Mouse (Mus musculus) embryonic facial prominence, embryonic 15.5 days (tissue): ENCODE measurements around the gene Trpm4. TPM values are rescaled to one million over a fixed set of nuclear protein-coding genes. Genes with fewer than 3 reads are reported as not detected.
A peak's percentile ranks its signal among the peaks of the same experiment; 100 is the strongest.
"Not testable (repeated sequence)": the region's sequence is repeated elsewhere in the genome, so short reads cannot be mapped to it uniquely, and the experiment has no call there.

Experiments
- ATAC-seq: fragments of 200-750 bp; cut with Nextera tagmentation; 2 replicates; pipeline ENCODE4 v1.8.0; 2017; ENCODE audit warnings: low read depth, moderate TSS enrichment; ENCODE audit not compliant: insufficient number of reproducible peaks, low FRiP score, low TSS enrichment
- H3K27ac ChIP-seq: fragments of 300-500 bp; sonication (generic); replicated peaks from 2 replicates; pipeline ENCODE4 v1.5.1; 2015; ENCODE audit warnings: mild to moderate bottlenecking, inconsistent platforms
- H3K27me3 ChIP-seq: fragments of 300-500 bp; sonication (generic); 2 replicates; pipeline ENCODE4 v1.6.1; 2015; ENCODE audit warnings: inconsistent platforms
- H3K36me3 ChIP-seq: fragments of 300-500 bp; sonication (generic); 2 replicates; pipeline ENCODE4 v1.6.1; 2015; ENCODE audit warnings: mild to moderate bottlenecking, inconsistent platforms
- H3K4me1 ChIP-seq: fragments of 300-500 bp; sonication (generic); 2 replicates; pipeline ENCODE4 v1.6.1; 2015; ENCODE audit warnings: inconsistent platforms
- H3K4me2 ChIP-seq: fragments of 300-500 bp; sonication (generic); replicated peaks from 2 replicates; pipeline ENCODE4 v1.6.1; 2015; ENCODE audit warnings: mild to moderate bottlenecking, inconsistent platforms
- H3K4me3 ChIP-seq: fragments of 300-500 bp; sonication (generic); replicated peaks from 2 replicates; pipeline ENCODE4 v1.5.1; 2015; ENCODE audit warnings: mild to moderate bottlenecking, inconsistent platforms
- H3K9ac ChIP-seq: fragments of 300-500 bp; sonication (generic); 2 replicates; pipeline ENCODE4 v1.6.1; 2015; ENCODE audit warnings: inconsistent platforms
- H3K9me3 ChIP-seq: fragments of 300-500 bp; sonication (generic); replicated peaks from 2 replicates; pipeline ENCODE4 v1.6.1; 2016; ENCODE audit warnings: inconsistent platforms
- WGBS: fragments of 180-500 bp; shearing (Covaris S2); methylation state at CpG from one replicate; pipeline ENCODE4 v1.1.7; 2015; 5-methylcytosine and 5-hydroxymethylcytosine counted together
- polyA plus RNA-seq: library from polyadenylated mRNA; unstranded; fragments of >200 nt; fragmentation: Nextera tagmentation; extraction: Ambion mirVana; gene quantifications from 2 replicates; pipeline ENCODE4 v1.2.1, GENCODE M21; 2015

Trpm4 gene
- polyA plus RNA-seq, 1 experiment from 2014 or later = 23.9 TPM

DNA sequence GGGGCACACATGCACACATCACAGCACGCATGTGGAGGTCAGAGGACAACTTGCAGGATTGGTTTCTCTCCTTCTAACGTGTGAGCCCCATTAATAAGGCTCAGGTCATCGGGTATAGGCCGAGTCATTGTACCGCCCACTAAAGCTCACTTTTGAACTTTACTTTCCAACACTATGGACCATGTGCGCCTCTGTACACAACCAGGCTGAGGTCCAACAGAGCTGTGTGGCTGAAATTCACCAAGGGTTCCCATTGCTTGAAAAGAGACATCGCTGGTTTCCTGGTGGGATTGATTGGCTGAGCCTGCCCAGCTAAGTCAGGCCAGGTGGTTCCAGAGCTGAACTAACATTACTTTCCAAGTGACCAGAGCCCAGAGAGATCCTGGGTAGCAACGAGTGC is 59.9 kb downstream of the Trpm4 start:
- ATAC-seq = no peak

DNA sequence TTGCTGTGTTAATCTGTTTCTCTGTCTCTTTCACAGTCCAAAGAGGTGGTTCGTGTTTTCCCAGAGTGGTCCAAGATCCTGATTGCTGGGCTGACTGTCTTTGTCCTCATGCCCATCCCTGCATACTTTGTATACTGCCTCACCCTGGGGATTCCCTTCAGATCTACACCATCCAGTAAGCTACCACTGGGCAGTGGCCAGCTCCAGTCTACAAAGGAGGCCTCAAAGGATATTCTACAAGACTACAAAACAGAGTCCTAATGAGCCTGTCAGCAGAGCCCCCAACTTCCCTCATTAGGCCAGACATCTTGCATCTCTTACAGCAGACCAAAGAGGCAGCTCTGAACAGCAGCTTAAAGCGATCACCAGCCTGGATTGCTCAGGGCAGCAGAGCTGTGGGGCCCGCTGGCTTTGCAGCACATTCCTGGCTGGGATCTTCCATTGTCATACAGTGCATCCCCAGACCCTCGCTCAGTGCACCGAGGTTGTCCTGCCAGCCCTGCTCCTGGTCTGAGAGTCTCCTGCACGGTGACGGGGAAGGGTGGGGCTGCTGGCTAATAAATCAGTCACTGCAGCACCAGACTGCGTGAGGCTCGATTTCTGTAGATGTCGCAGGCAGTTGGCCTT is 60.7 kb downstream of the Trpm4 start:
- 66% methylated on average over 10 of the region's 10 CpGs for WGBS
- Histone ChIP-seq H3K4me1 (peaks cover 3% of the 10 kb centered on the region; the same call in 1 of the 2 replicates), H3K9me3 (no peaks in the 10 kb centered on the region), H3K27me3 (peaks cover 11% of the 10 kb centered on the region; the same call in 1 of the 2 replicates), H3K9ac (no peak overlapping the region), H3K4me3 (no peak overlapping the region), H3K27ac (no peak overlapping the region), H3K36me3 (no peaks in the 10 kb centered on the region), H3K4me2 (no peak overlapping the region)
- no peak for ATAC-seq

More for the DNA sequence above, 59.9 kb downstream of the Trpm4 start:
- H3K27me3 ChIP-seq = 0 out of 2 replicates have a peak, but pooled peaks cover 8% of the 10 kb centered on the region
- 86% methylated on average over 8 of the region's 8 CpGs for WGBS
- H3K4me3 ChIP-seq = no peak overlapping the region
- no peak overlapping the region for H3K27ac ChIP-seq
- no peak overlapping the region for H3K4me2 ChIP-seq
- H3K9me3 ChIP-seq = no peaks in the 10 kb centered on the region
- peaks cover 3% of the 10 kb centered on the region; the same call in 1 of the 2 replicates for H3K4me1 ChIP-seq
- no peaks in the 10 kb centered on the region for H3K36me3 ChIP-seq
- no peak overlapping the region for H3K9ac ChIP-seq

DNA sequence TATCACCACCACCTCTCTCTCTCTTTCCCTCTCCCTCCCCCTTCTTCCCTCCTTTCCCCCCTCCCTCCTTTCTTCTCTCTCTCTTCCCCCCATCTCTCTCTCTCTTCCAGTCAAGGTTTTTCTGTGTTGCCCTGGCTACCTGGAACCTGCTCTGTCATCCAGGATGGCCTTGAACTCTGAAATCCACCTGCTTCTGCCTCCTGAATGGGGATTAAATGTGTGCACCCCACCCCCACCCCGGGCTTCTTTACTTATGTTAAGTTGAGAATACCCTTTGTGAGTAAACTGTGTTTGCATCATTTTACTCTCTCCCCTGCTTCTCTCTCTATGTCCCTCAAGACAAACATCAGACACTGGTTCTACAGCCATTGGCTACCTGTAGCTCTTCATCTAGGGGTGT is 68.1 kb downstream of the Trpm4 start:
- Histone ChIP-seq H3K27ac (no peak overlapping the region), H3K36me3 (no peaks in the 10 kb centered on the region), H3K4me2 (no peak overlapping the region), H3K4me3 (no peak overlapping the region), H3K4me1 (peaks cover 6% of the 10 kb centered on the region; the same call in 1 of the 2 replicates), H3K9me3 (no peaks in the 10 kb centered on the region), H3K9ac (no peak overlapping the region), H3K27me3 (peaks cover 4% of the 10 kb centered on the region; the same call in 1 of the 2 replicates)
- ATAC-seq = no peak
- 71% methylated on average over 1 of the region's 1 CpGs for WGBS

DNA sequence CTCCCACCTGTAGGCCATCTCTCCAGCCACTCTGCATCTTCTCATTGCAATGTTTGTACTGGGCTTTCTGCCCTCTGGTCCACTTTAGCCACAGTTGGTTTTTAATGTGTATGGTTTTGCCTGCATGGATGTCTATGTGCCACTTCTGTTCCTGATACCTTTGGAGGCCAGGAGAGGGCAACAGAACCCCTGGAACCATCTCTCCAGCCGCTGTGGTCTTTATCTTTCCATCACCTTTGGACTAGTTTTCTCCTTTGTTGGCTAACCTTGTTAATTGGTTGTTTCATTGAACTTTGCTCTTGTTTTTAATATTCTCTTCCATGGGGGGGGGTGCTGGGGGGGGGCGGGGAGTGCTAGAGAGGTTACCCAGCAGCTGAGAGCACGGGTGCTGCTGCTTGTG is 69.2 kb downstream of the Trpm4 start:
- ATAC-seq = no peak
- H3K9ac ChIP-seq = no peak overlapping the region
- H3K36me3 ChIP-seq = no peaks in the 10 kb centered on the region
- H3K4me1 ChIP-seq = peaks cover 6% of the 10 kb centered on the region; the same call in 1 of the 2 replicates
- no peak overlapping the region for H3K4me2 ChIP-seq
- H3K9me3 ChIP-seq = no peaks in the 10 kb centered on the region
- no peak overlapping the region for H3K4me3 ChIP-seq
- WGBS = 82% methylated on average over 3 of the region's 3 CpGs
- no peak overlapping the region for H3K27ac ChIP-seq
- peaks cover 4% of the 10 kb centered on the region; the same call in 1 of the 2 replicates for H3K27me3 ChIP-seq

DNA sequence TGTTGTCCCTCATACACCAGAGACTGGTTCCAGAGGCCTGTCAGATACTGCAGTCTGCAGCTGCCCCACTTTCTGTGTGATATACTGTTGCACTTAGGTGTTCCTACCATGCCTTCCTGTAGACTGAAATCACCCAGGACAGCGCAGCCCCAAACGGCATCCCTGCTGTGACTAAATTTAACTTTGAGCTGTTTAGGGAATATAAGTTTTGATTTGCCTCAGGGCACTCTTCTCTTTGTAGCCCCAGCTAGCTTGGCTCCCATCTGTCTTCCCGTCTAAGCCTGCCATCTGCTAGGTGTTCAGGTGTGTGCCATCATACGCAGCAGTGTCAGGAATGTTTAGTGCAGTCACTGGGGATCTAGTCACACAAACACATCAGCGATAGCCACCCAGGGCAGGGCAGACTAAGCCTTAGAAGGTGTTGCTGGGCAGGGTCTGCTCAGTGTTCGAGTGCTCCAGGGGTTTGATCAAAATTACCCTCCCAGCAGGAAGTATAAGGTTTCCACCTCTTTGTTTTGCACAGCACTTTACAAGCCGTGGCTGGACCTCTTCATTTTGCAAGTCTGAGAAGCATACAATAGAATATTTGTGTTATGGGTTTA is 70.5 kb downstream of the Trpm4 start:
- Histone ChIP-seq H3K4me1 (peaks cover 6% of the 10 kb centered on the region; the same call in 1 of the 2 replicates), H3K9me3 (no peaks in the 10 kb centered on the region), H3K9ac (no peak overlapping the region), H3K4me3 (no peak overlapping the region), H3K27ac (no peak overlapping the region), H3K4me2 (no peak overlapping the region), H3K36me3 (no peaks in the 10 kb centered on the region), H3K27me3 (peaks cover 3% of the 10 kb centered on the region; the same call in 1 of the 2 replicates)
- 31% methylated on average over 7 of the region's 7 CpGs for WGBS
- ATAC-seq = peak; percentile 39; the same call in 1 of the 2 replicates

DNA sequence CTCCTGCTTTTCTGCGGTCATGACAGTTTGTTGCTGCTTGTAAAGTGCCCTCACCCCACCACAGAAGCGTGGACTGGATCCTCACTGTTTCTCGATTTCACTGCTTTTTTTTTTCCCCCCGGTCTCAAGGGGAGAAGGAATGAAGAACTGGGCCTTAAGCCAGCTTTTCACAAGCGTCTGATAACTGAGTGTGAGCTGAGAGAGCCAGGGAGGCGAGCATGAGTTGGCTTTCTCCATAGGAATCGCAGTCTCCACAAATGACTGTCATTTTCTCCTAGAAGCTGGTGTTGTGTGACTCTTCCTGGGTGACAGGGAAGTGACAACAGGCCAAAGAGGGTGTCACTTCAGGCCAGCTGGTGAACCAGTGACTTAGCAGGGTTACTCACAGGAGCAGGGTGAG is 71.3 kb downstream of the Trpm4 start:
- H3K27ac ChIP-seq = no peak overlapping the region
- WGBS = 52% methylated on average over 7 of the region's 7 CpGs
- H3K36me3 ChIP-seq = no peaks in the 10 kb centered on the region
- no peak overlapping the region for H3K4me2 ChIP-seq
- no peaks in the 10 kb centered on the region for H3K27me3 ChIP-seq
- H3K9me3 ChIP-seq = no peaks in the 10 kb centered on the region
- 0 out of 2 replicates have a peak, but pooled peaks have one; percentile 52 for ATAC-seq
- no peak overlapping the region for H3K4me3 ChIP-seq
- H3K4me1 ChIP-seq = peaks cover 6% of the 10 kb centered on the region; the same call in 1 of the 2 replicates
- no peak overlapping the region for H3K9ac ChIP-seq

DNA sequence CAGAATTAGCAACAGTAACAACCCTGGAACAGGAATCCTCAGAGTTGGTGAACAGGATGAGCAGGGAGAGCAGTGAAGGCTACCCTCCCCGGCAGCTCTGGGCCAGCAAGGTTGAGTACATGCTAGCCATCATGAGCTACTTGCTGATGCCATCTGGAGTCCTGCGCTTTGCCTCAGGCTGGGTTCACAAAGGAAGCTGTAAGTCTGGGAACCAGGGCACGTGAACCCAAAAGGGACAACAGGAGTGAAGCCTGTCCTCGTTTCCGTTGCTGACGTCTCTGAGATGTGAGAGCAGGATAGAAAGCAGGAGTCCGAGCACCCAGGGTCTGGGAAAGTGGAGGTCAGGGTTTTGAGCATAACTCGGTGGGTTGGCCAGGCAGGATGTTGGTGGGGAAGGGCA is 74.3 kb downstream of the Trpm4 start:
- 76% methylated on average over 8 of the region's 8 CpGs for WGBS
- Histone ChIP-seq H3K9me3 (no peaks in the 10 kb centered on the region), H3K36me3 (no peaks in the 10 kb centered on the region), H3K27me3 (no peaks in the 10 kb centered on the region), H3K4me3 (no peak overlapping the region), H3K27ac (no peak overlapping the region), H3K9ac (no peak overlapping the region), H3K4me2 (no peak overlapping the region), H3K4me1 (peaks cover 6% of the 10 kb centered on the region; the same call in 1 of the 2 replicates)
- ATAC-seq = no peak

DNA sequence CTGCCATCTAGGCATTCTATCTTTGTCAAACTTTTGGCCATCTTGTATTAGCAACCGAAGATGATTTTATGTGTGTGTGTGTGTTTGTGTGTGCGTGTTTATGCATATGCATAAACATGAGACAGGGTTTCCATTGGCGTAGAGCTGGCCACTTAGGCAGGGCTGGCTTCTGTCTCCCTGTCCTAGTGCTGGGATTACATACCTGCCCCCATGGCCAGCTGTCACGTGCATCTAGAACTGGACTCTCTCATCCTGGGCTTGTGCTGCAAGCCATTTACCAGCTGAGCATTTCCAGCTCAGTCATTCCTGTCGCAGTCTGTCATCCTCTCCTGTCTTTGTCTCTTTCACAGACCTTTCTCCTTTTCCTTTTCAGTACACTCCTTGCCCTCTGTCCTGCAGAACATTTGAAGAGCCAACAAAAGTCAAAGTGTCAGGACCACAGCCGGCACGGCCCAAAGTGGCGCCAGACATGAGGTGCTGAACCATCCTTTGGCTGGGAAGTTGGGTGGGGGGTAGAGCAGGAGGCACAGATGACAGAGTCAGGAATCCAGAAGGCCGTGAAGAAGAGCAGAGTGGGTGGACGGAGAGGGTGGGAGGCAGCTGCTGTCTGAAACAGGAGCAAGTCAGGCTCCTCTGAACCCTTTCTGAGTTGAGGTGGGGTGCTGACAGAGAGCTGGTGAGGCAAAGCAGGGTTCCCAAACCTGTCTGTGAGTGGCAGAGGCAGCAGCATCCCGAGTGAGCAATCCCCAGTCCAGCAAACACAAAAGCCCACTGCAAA is 76.3 kb downstream of the Trpm4 start:
- no peak overlapping the region for H3K9ac ChIP-seq
- no peaks in the 10 kb centered on the region for H3K36me3 ChIP-seq
- H3K4me2 ChIP-seq = no peak overlapping the region
- no peak overlapping the region for H3K4me3 ChIP-seq
- no peaks in the 10 kb centered on the region for H3K27me3 ChIP-seq
- H3K4me1 ChIP-seq = no peaks in the 10 kb centered on the region
- 50% methylated on average over 11 of the region's 11 CpGs for WGBS
- no peak overlapping the region for H3K27ac ChIP-seq
- H3K9me3 ChIP-seq = no peaks in the 10 kb centered on the region
- ATAC-seq = no peak

DNA sequence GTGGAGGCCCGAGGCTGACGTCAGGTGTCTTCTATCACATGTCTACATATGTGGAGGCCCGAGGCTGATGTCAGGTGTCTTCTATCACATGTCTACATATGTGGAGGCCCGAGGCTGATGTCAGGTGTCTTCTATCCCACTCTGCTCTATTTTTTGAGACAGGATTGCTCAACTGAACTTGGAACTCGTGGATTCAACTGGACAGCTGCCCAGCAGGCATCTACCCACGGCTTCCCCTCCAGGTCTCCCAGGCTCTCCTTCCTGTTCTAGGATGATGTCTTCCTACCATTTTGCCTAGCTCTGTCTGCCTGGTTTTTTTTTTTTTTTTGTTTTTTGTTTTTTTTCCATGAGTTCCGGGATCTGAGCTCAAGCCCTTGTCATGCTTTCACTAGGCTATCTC is 77.8 kb downstream of the Trpm4 start:
- H3K4me3 ChIP-seq, H3K4me2 ChIP-seq, H3K27me3 ChIP-seq, H3K9me3 ChIP-seq, H3K4me1 ChIP-seq, H3K9ac ChIP-seq, ATAC-seq, H3K36me3 ChIP-seq, H3K27ac ChIP-seq: not testable (repeated sequence)
- WGBS = 78% methylated on average over 6 of the region's 7 CpGs

DNA sequence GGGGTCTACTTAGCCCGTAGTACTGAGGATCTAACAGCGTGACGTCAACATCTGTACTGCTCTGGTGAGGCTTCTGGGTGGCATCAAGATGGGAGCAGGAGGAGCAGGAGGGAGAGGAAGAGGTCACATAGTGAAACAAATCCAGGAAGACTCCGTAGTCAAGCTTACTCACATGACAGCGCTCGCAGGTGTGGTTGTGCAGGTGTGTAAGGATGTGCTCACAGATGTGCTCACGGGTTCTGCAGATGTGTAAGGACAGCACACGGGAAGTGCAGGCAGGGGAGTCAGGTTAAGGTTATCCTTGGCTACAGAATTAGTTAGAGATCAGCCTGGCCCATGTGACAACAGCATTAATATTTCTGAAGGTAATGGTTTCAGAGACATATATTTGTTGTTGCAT is 79.8 kb downstream of the Trpm4 start:
- H3K9ac ChIP-seq = no peak overlapping the region
- no peak for ATAC-seq
- H3K4me2 ChIP-seq = no peak overlapping the region
- 84% methylated on average over 8 of the region's 8 CpGs for WGBS
- no peaks in the 10 kb centered on the region for H3K4me1 ChIP-seq
- H3K4me3 ChIP-seq = no peak overlapping the region
- H3K36me3 ChIP-seq = no peaks in the 10 kb centered on the region
- H3K27ac ChIP-seq = no peak overlapping the region
- no peaks in the 10 kb centered on the region for H3K27me3 ChIP-seq
- H3K9me3 ChIP-seq = no peaks in the 10 kb centered on the region
